Mouse (Mus musculus) heart, postnatal 0 days (tissue): Measurements from ENCODE around the gene Ipo4. TPM values are rescaled to one million over a fixed set of nuclear protein-coding genes. Genes with fewer than 3 reads are reported as not detected.

Source experiments
- ATAC-seq: fragments of 200-750 bp; cut with Nextera tagmentation; 2 replicates; pipeline ENCODE4 v1.8.0; 2017; ENCODE audit warnings: low read depth, moderate number of reproducible peaks, moderate library complexity; ENCODE audit not compliant: insufficient read depth
- DNase-seq: peaks from one replicate; pipeline ENCODE4 v3.0.0-alpha.2; 2016; ENCODE audit warnings: low spot score
- H3K27ac ChIP-seq: fragments of 300-500 bp; sonication (generic); 2 replicates; pipeline ENCODE4 v1.5.1; 2014; ENCODE audit warnings: low read depth, mild to moderate bottlenecking
- H3K27me3 ChIP-seq: fragments of 300-500 bp; sonication (generic); 2 replicates; pipeline ENCODE4 v1.6.1; 2014; ENCODE audit warnings: low read length, mixed read lengths; ENCODE audit not compliant: control insufficient read depth, insufficient read depth
- H3K36me3 ChIP-seq: fragments of 300-500 bp; sonication (generic); replicated peaks from 2 replicates; pipeline ENCODE4 v1.6.1; 2014; ENCODE audit warnings: low read length, mixed read lengths; ENCODE audit not compliant: control insufficient read depth, insufficient read depth
- H3K4me1 ChIP-seq: fragments of 300-500 bp; sonication (generic); 2 replicates; pipeline ENCODE4 v1.6.1; 2014; ENCODE audit warnings: antibody characterized with exemption; ENCODE audit not compliant: control insufficient read depth, insufficient read depth
- H3K4me2 ChIP-seq: fragments of 300-500 bp; sonication (generic); 2 replicates; pipeline ENCODE4 v1.6.1; 2014; ENCODE audit warnings: low read depth, mild to moderate bottlenecking, low read length, moderate library complexity
- H3K4me3 ChIP-seq: fragments of 300-500 bp; sonication (generic); 2 replicates; pipeline ENCODE4 v1.5.1; 2014; ENCODE audit warnings: low read depth, low read length
- H3K9ac ChIP-seq: fragments of 300-500 bp; sonication (generic); replicated peaks from 2 replicates; pipeline ENCODE4 v1.6.1; 2014; ENCODE audit warnings: low read depth, low read length, mixed read lengths
- H3K9me3 ChIP-seq: fragments of 300-500 bp; sonication (generic); replicated peaks from 2 replicates; pipeline ENCODE4 v1.6.1; 2016; ENCODE audit warnings: low read length; ENCODE audit not compliant: control insufficient read depth
- CTCF ChIP-seq: IDR thresholded peaks from 2 replicates; pipeline ENCODE4 v1.5.1; 2016; ENCODE audit warnings: antibody characterized with exemption, control low read depth, low read depth
- EP300 ChIP-seq: IDR thresholded peaks from 2 replicates; pipeline ENCODE4 v1.6.1; 2016; ENCODE audit warnings: antibody characterized with exemption, low read depth
- WGBS: fragments of 180-500 bp; shearing (Covaris S2); extraction: QIAGEN DNeasy Blood & Tissue Kit; methylation state at CpG from one replicate; pipeline ENCODE4 v1.1.7; 2014; 5-methylcytosine and 5-hydroxymethylcytosine counted together
- polyA plus RNA-seq: library from polyadenylated mRNA; unstranded; fragments of >200 nt; fragmentation: Nextera tagmentation; extraction: Ambion mirVana; gene quantifications from 2 replicates; pipeline ENCODE4 v1.2.1, GENCODE M21; 2015
- total RNA-seq: library from RNA; depleted of rRNA; stranded (reverse); fragments of >200 nt; gene quantifications from 2 replicates; pipeline ENCODE4 v1.2.3, GENCODE M21; 2014; ENCODE audit warnings: low replicate concordance

The Ipo4 gene
- total and polyA plus RNA-seq, 2 experiments from 2014 or later = 37.6 to 49.8 TPM

DNA sequence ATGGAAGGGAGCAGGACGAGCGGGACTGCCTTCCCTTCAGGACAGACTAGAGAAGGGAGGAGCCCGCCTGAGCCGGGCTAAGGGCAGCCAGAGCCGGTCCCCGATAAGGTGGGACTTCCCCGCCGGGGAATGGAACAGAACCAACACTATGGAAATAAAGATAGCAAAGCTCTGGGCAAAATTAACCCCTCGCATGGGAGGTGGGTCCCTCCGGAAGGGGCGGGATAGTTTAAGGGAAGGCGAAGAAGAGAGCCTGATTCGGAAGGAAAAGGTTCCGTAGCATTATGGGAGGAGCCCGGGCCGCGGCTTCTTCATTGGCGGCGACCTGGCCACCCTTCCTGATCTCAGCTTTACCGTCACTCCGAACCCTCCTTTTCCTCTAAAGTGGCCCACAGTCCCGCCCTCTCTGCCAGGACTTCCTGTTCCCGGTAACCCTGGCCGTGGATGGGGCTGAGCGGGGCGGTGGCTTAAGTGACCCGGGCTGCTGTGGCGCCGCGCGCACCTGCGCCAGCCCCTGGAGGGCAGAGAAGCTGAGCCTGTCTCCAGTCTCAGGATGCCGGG is 44.3 kb downstream of the Ipo4 start, which contains the start of gene Rnf31:
Gene Rnf31, plus strand, starts transcription at position 378 of the 561 bp plus-strand sequence.
- H3K36me3 ChIP-seq = peaks cover 44% of the 10 kb centered on the region
- H3K4me3 ChIP-seq = peak within 1 kb of the TSS; percentile 79
- WGBS = under 1% methylated on average over 33 of the region's 33 CpGs
- H3K9me3 ChIP-seq = no peaks in the 10 kb centered on the region
- H3K4me2 ChIP-seq = peak within 1 kb of the TSS; percentile 93
- DNase-seq (peak; percentile 99), ATAC-seq (peak; percentile 86)
- peak within 1 kb of the TSS; percentile 96 for H3K27ac ChIP-seq
- H3K4me1 ChIP-seq = peaks cover 12% of the 10 kb centered on the region
- H3K27me3 ChIP-seq = no peaks in the 10 kb centered on the region
- peak within 1 kb of the TSS; percentile 72 for H3K9ac ChIP-seq
- TF ChIP-seq CTCF (no peak), EP300 (peak; percentile 82; the same call in 1 of the 2 replicates)

DNA sequence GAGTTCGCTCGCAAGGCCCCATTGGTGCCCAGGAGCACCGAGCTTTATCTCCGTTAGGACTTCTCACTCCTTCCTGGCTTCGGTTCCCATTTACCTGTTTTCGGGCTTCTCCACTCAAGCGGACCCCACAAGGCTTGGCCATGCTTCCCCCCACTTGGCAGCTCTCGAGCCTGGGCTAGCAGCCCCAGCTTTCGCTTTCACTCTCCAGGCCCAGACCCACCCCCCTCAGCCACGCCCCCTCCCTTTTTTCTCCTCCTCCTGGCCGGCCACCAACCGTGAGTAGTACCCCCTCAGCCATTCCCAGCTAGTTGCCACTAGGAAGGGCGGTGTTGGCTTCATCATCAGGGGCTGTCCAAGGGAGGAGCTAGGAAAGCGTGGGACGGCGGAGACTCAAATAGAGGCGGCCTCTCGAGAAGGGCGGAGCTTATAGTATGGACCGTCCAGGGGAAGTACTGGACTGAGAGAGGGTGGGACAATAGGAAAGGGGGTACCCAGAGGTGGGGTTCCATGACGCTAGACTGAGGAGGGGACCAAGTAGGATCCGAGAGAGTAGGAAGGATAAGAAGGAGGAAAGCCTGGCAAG is 44.9 kb downstream of the Ipo4 start, which contains the start of gene Psme2:
Gene Psme2, minus strand, starts transcription at position 366 of the 583 bp plus-strand sequence.
- DNase-seq = peak; percentile 100
- no peak; the same call in 1 of the 2 replicates for TF ChIP-seq CTCF
- TF ChIP-seq EP300 = no peak
- WGBS = 0% methylated on average over 22 of the region's 22 CpGs

DNA sequence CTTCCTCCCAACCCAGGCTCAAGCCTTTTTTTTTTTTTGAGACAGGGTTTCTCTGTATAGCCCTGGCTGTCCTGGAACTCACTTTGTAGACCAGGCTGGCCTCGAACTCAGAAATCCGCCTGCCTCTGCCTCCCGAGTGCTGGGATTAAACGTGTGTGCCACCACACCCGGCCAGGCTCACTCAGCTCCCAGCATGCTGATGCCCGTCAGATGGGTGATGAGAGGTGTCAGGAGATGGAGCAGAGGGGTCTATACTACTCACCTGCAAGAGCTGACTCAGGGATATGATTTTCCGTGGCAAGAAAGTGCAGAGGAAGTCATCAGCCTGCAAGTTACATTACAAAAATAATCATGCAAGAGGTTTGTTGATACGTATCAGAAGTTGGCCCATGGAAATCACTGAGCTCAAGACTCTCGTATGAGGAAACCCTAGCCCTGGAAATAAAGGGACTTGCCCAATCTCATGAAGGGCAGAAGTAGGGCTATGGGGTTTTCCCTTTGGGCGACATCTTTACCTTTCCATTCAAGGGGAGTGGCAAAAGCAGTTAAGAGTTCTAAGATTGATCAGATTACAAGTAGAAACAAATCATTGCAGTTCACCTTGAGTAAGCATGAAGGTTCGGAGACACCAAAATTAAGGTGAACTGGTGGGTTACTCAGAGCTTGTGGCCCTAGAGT is 45.8 kb downstream of the Ipo4 start:
- Histone ChIP-seq H3K9me3 (no peaks in the 10 kb centered on the region), H3K27me3 (no peaks in the 10 kb centered on the region), H3K4me3 (peak overlapping the region; percentile 79), H3K4me2 (peak overlapping the region; percentile 93), H3K9ac (peak overlapping the region; percentile 63), H3K4me1 (peaks cover 23% of the 10 kb centered on the region), H3K27ac (peak overlapping the region; percentile 96), H3K36me3 (peaks cover 29% of the 10 kb centered on the region)
- TF ChIP-seq EP300 (no peak), CTCF (no peak)
- DNase-seq (no peak), ATAC-seq (no peak)
- 81% methylated on average over 11 of the region's 11 CpGs for WGBS

More for the DNA sequence above, 44.9 kb downstream of the Ipo4 start, which contains the start of gene Psme2:
- Histone ChIP-seq H3K4me3 (peak within 1 kb of the TSS; percentile 79), H3K36me3 (peaks cover 38% of the 10 kb centered on the region), H3K9me3 (no peaks in the 10 kb centered on the region), H3K27me3 (no peaks in the 10 kb centered on the region), H3K4me2 (peak within 1 kb of the TSS; percentile 93), H3K27ac (peak within 1 kb of the TSS; percentile 96), H3K4me1 (peaks cover 14% of the 10 kb centered on the region), H3K9ac (peak within 1 kb of the TSS; percentile 72)
- peak; percentile 94 for ATAC-seq

DNA sequence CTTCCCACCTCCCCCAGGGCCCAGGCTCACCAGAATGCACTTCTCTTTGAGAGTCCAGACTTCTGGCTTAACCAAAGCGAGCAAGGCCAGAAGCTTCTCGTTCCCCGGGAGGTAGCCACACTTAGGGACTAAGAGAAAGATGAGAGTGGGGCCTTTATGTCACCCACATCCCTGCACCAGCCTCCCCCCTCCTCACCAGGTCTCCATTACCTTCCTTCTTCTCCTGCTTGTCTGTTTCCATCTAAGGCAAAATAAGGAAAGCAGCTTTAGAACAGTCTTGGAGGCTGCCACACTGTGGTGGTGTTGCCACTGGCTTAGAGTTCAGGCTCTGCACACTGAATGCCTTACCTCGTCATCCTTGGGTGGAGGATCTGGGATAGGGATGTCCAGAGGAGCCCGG is 46.5 kb downstream of the Ipo4 start:
- 93% methylated on average over 5 of the region's 5 CpGs for WGBS
- Histone ChIP-seq H3K9ac (no peak overlapping the region), H3K9me3 (no peaks in the 10 kb centered on the region)

DNA sequence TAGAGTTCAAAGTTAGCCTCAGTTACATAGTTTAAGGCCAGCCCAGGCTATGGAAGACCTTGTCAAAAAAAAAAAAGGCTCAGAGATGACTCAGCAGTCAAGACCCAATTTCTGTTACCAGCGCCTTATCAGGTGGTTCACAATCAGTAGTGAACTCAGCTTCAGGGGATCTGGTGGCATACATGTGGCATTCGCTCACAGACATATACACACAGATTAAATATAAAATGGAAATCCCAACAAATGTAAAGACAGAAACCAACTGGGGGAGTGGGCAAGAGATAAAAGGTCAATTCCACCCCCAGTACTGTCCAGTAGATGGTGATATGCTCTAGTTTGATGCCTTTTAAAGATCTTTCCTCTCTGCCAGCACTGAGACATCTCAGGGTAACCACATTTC is 49.6 kb downstream of the Ipo4 start:
- H3K9me3 ChIP-seq = no peaks in the 10 kb centered on the region
- no peak for DNase-seq
- no peak for ATAC-seq
- no peaks in the 10 kb centered on the region for H3K27me3 ChIP-seq
- H3K9ac ChIP-seq = no peak overlapping the region
- 87% methylated on average over 2 of the region's 2 CpGs for WGBS
- H3K4me3 ChIP-seq = no peak overlapping the region
- peaks cover 11% of the 10 kb centered on the region; the same call in 1 of the 2 replicates for H3K4me1 ChIP-seq
- H3K27ac ChIP-seq = no peak overlapping the region
- H3K36me3 ChIP-seq = peaks cover 23% of the 10 kb centered on the region
- TF ChIP-seq CTCF = no peak
- TF ChIP-seq EP300 = no peak
- H3K4me2 ChIP-seq = no peak overlapping the region

More for the DNA sequence above, 46.5 kb downstream of the Ipo4 start:
- Histone ChIP-seq H3K27ac (no peak overlapping the region), H3K4me1 (peaks cover 23% of the 10 kb centered on the region), H3K27me3 (no peaks in the 10 kb centered on the region), H3K36me3 (peaks cover 23% of the 10 kb centered on the region), H3K4me2 (no peak overlapping the region), H3K4me3 (no peak overlapping the region)
- TF ChIP-seq CTCF (no peak), EP300 (no peak)
- DNase-seq = no peak
- ATAC-seq = no peak
